Mouse (Mus musculus) hindbrain, postnatal 0 days (tissue): ENCODE measurements at regions not wholly inside any gene's neighbourhood (a gene's known extent, or its start where the extent isn't known, plus 50 kb on each side); places are given as distances from the start of the nearest gene placed in this dataset.

ENCODE experiments used
- ATAC-seq: fragments of 200-750 bp; cut with Nextera tagmentation; 2 replicates; pipeline ENCODE4 v1.8.0; 2017; ENCODE audit warnings: mild to moderate bottlenecking, moderate TSS enrichment, moderate library complexity
- DNase-seq: peaks from one replicate; pipeline ENCODE4 v3.0.0-alpha.2; 2015; ENCODE audit warnings: low spot score
- H3K27ac ChIP-seq: fragments of 300-500 bp; sonication (generic); 2 replicates; pipeline ENCODE4 v1.5.1; 2014; ENCODE audit warnings: mild to moderate bottlenecking
- H3K27me3 ChIP-seq: fragments of 300-500 bp; sonication (generic); 2 replicates; pipeline ENCODE4 v1.6.1; 2014; ENCODE audit warnings: low read length, mixed read lengths; ENCODE audit not compliant: insufficient read depth
- H3K36me3 ChIP-seq: fragments of 300-500 bp; sonication (generic); 2 replicates; pipeline ENCODE4 v1.6.1; 2014; ENCODE audit warnings: low read length, mixed read lengths; ENCODE audit not compliant: insufficient read depth
- H3K4me1 ChIP-seq: fragments of 300-500 bp; sonication (generic); 2 replicates; pipeline ENCODE4 v1.6.1; 2014; ENCODE audit warnings: antibody characterized with exemption, low read length, mixed read lengths; ENCODE audit not compliant: insufficient read depth
- H3K4me2 ChIP-seq: fragments of 300-500 bp; sonication (generic); 2 replicates; pipeline ENCODE4 v1.6.1; 2014; ENCODE audit warnings: low read depth, mild to moderate bottlenecking, low read length, moderate library complexity, mixed read lengths
- H3K4me3 ChIP-seq: fragments of 300-500 bp; sonication (generic); 2 replicates; pipeline ENCODE4 v1.5.1; 2014; ENCODE audit warnings: low read length
- H3K9ac ChIP-seq: fragments of 300-500 bp; sonication (generic); replicated peaks from 2 replicates; pipeline ENCODE4 v1.6.1; 2014; ENCODE audit warnings: mild to moderate bottlenecking, low read length, moderate library complexity, mixed read lengths
- H3K9me3 ChIP-seq: fragments of 300-500 bp; sonication (generic); 2 replicates; pipeline ENCODE4 v1.6.1; 2016; ENCODE audit warnings: low read length, mixed read lengths
- CTCF ChIP-seq: IDR thresholded peaks from 2 replicates; pipeline ENCODE4 v1.5.1; 2016; ENCODE audit warnings: antibody characterized with exemption, control low read depth, low read depth
- WGBS: fragments of 180-500 bp; shearing (Covaris S2); extraction: QIAGEN DNeasy Blood & Tissue Kit; methylation state at CpG from one replicate; pipeline ENCODE4 v1.1.7; 2014; 5-methylcytosine and 5-hydroxymethylcytosine counted together

- DNase-seq (no peak), ATAC-seq (no peak)
- no peak overlapping the region for H3K4me3 ChIP-seq
- 48% methylated on average over 1 of the region's 1 CpGs for WGBS
- TF ChIP-seq CTCF, result no peak
- H3K4me2 ChIP-seq, result no peak overlapping the region
- no peaks in the 10 kb centered on the region for H3K9me3 ChIP-seq
- no peaks in the 10 kb centered on the region for H3K36me3 ChIP-seq
- no peak overlapping the region for H3K27ac ChIP-seq
- no peaks in the 10 kb centered on the region for H3K27me3 ChIP-seq
- H3K9ac ChIP-seq, result no peak overlapping the region
- 0 out of 2 replicates have a peak, but pooled peaks cover 3% of the 10 kb centered on the region for H3K4me1 ChIP-seq
These were observed 338.2 kb upstream of the Adamts9 start for GRCm38 (mm10) chr6:93281530-93281929.

GRCm38 (mm10) chr6:93273917-93274513 lies 330.7 kb upstream of the Adamts9 start:
- TF ChIP-seq CTCF, result no peak
- 82% methylated on average over 12 of the region's 12 CpGs for WGBS
- no peak overlapping the region for H3K4me3 ChIP-seq
- no peak overlapping the region for H3K4me2 ChIP-seq
- no peak overlapping the region for H3K27ac ChIP-seq
- no peaks in the 10 kb centered on the region for H3K4me1 ChIP-seq
- DNase-seq (no peak), ATAC-seq (no peak)
- H3K36me3 ChIP-seq, result no peaks in the 10 kb centered on the region
- H3K27me3 ChIP-seq, result no peaks in the 10 kb centered on the region
- H3K9me3 ChIP-seq, result no peaks in the 10 kb centered on the region
- H3K9ac ChIP-seq, result no peak overlapping the region

GRCm38 (mm10) chr6:93272206-93272605 lies 328.9 kb upstream of the Adamts9 start:
- Histone ChIP-seq H3K4me3 (no peak overlapping the region), H3K9me3 (no peaks in the 10 kb centered on the region), H3K27me3 (no peaks in the 10 kb centered on the region), H3K4me1 (no peaks in the 10 kb centered on the region), H3K9ac (no peak overlapping the region), H3K36me3 (no peaks in the 10 kb centered on the region), H3K27ac (no peak overlapping the region), H3K4me2 (no peak overlapping the region)
- no peak for DNase-seq
- TF ChIP-seq CTCF, result no peak
- ATAC-seq, result no peak
- 69% methylated on average over 4 of the region's 4 CpGs for WGBS

- TF ChIP-seq CTCF, result no peak
- Histone ChIP-seq H3K9me3 (no peaks in the 10 kb centered on the region), H3K27me3 (no peaks in the 10 kb centered on the region), H3K27ac (no peak overlapping the region), H3K4me3 (no peak overlapping the region), H3K4me2 (no peak overlapping the region), H3K9ac (no peak overlapping the region), H3K4me1 (no peaks in the 10 kb centered on the region), H3K36me3 (no peaks in the 10 kb centered on the region)
- DNase-seq (no peak), ATAC-seq (no peak)
- WGBS, result 68% methylated on average over 5 of the region's 5 CpGs
These were observed 323.5 kb upstream of the Adamts9 start for GRCm38 (mm10) chr6:93266826-93267225.

- no peak for DNase-seq
- Histone ChIP-seq H3K36me3 (no peaks in the 10 kb centered on the region), H3K4me3 (no peak overlapping the region), H3K4me2 (no peak overlapping the region), H3K9ac (no peak overlapping the region), H3K27me3 (no peaks in the 10 kb centered on the region), H3K4me1 (no peaks in the 10 kb centered on the region), H3K9me3 (no peaks in the 10 kb centered on the region), H3K27ac (no peak overlapping the region)
- no peak for TF ChIP-seq CTCF
- no peak for ATAC-seq
- 86% methylated on average over 2 of the region's 2 CpGs for WGBS
These were observed 321.9 kb upstream of the Adamts9 start for GRCm38 (mm10) chr6:93265164-93265563.

- no peak for TF ChIP-seq CTCF
- WGBS, result 84% methylated on average over 4 of the region's 4 CpGs
- no peaks in the 10 kb centered on the region for H3K9me3 ChIP-seq
- H3K4me3 ChIP-seq, result no peak overlapping the region
- H3K4me2 ChIP-seq, result no peak overlapping the region
- no peak for ATAC-seq
- DNase-seq, result no peak
- H3K27me3 ChIP-seq, result no peaks in the 10 kb centered on the region
- H3K4me1 ChIP-seq, result no peaks in the 10 kb centered on the region
- H3K9ac ChIP-seq, result no peak overlapping the region
- H3K27ac ChIP-seq, result no peak overlapping the region
- H3K36me3 ChIP-seq, result no peaks in the 10 kb centered on the region
These were observed 317.5 kb upstream of the Adamts9 start for GRCm38 (mm10) chr6:93260827-93261226.

GRCm38 (mm10) chr6:93257130-93257841 lies 314.0 kb upstream of the Adamts9 start:
- Histone ChIP-seq H3K27ac (no peak overlapping the region), H3K4me2 (no peak overlapping the region), H3K9me3 (no peaks in the 10 kb centered on the region), H3K9ac (no peak overlapping the region), H3K4me3 (no peak overlapping the region), H3K4me1 (no peaks in the 10 kb centered on the region), H3K27me3 (no peaks in the 10 kb centered on the region), H3K36me3 (no peaks in the 10 kb centered on the region)
- DNase-seq (no peak), ATAC-seq (no peak)
- 85% methylated on average over 5 of the region's 5 CpGs for WGBS
- no peak for TF ChIP-seq CTCF
